Mouse (Mus musculus) CH12.LX (cell line): Measurements from ENCODE around the gene Sbk3. TPM values are rescaled to one million over a fixed set of nuclear protein-coding genes. Genes with fewer than 3 reads are reported as not detected.
A peak's percentile ranks its signal among the peaks of the same experiment; 100 is the strongest.

Experiments
- DNase-seq: peaks from one replicate; pipeline ENCODE4 v3.0.0-alpha.2; 2013; ENCODE audit errors: extremely low read depth
- H3K27ac ChIP-seq: 2 replicates; pipeline ENCODE4 v1.5.1; 2012; ENCODE audit warnings: low read depth, mild to moderate bottlenecking, control low read depth, moderate library complexity; ENCODE audit not compliant: insufficient read depth
- H3K27me3 ChIP-seq: replicated peaks from 2 replicates; pipeline ENCODE3; 2012; ENCODE audit warnings: inconsistent platforms
- H3K36me3 ChIP-seq, 2 experiments: replicated peaks in 1 of 2; 2 replicates each; pipeline versions ENCODE3 to v1.6.1; 2012; ENCODE audit warnings: inconsistent platforms in 1 of 2, low read length in 1 of 2, mild to moderate bottlenecking in 1 of 2, mixed read lengths in 1 of 2, moderate library complexity in 1 of 2; ENCODE audit not compliant: control insufficient read depth in 1 of 2, insufficient read depth in 1 of 2
- H3K4me1 ChIP-seq, 2 experiments: 2 replicates each; pipeline ENCODE4 v1.6.1; 2012; ENCODE audit warnings: inconsistent platforms in 1 of 2, moderate library complexity in 1 of 2; ENCODE audit not compliant: insufficient read depth in 2 of 2, control insufficient read depth in 1 of 2
- H3K4me2 ChIP-seq: 2 replicates; pipeline ENCODE4 v1.6.1; 2012; ENCODE audit warnings: low read depth, mild to moderate bottlenecking, control low read depth; ENCODE audit not compliant: poor library complexity, insufficient read depth, severe bottlenecking
- H3K4me3 ChIP-seq, 3 experiments: fragments of 150-350 bp in 1 of 3; sonication (generic) in 1 of 3; replicated peaks in 1 of 3; 2 replicates each; pipeline versions ENCODE3 to v1.5.1; 2011 to 2012; ENCODE audit warnings: low read depth in 2 of 3, low read length in 2 of 3, mild to moderate bottlenecking in 2 of 3, moderate library complexity in 2 of 3, control low read depth in 1 of 3, improper control_type of control experiment in 1 of 3, inconsistent platforms in 1 of 3, mixed read lengths in 1 of 3; ENCODE audit not compliant: poor library complexity in 1 of 3
- H3K79me2 ChIP-seq: replicated peaks from 2 replicates; pipeline ENCODE4 v1.6.1; 2012; ENCODE audit warnings: mild to moderate bottlenecking, moderate library complexity; ENCODE audit not compliant: control insufficient read depth, poor library complexity, insufficient read depth, severe bottlenecking; ENCODE audit errors: extremely low read depth
- H3K9ac ChIP-seq: 2 replicates; pipeline ENCODE4 v1.6.1; 2012; ENCODE audit warnings: low read depth, mild to moderate bottlenecking, control low read depth, moderate library complexity; ENCODE audit not compliant: insufficient read depth
- H3K9me3 ChIP-seq: replicated peaks from 2 replicates; pipeline ENCODE3; 2012; ENCODE audit warnings: low read length, inconsistent platforms, mixed read lengths
- BHLHE40 ChIP-seq: IDR thresholded peaks from 2 replicates; pipeline ENCODE4 v1.6.1; 2011; ENCODE audit warnings: mild to moderate bottlenecking, low read depth, low read length, improper control_type of control experiment
- CHD1 ChIP-seq: IDR thresholded peaks from 2 replicates; pipeline ENCODE4 v1.6.1; 2012; ENCODE audit warnings: low read depth, low read length, improper control_type of control experiment, inconsistent platforms
- CTCF ChIP-seq, 2 experiments: IDR thresholded peaks in 1 of 2; conservative IDR thresholded peaks in 1 of 2; 2 replicates each; pipeline ENCODE4 v1.5.1; 2011 to 2012; ENCODE audit warnings: low read depth in 2 of 2, low read length in 2 of 2, improper control_type of control experiment in 1 of 2, inconsistent platforms in 1 of 2, mild to moderate bottlenecking in 1 of 2, moderate library complexity in 1 of 2
- ELF1 ChIP-seq: IDR thresholded peaks from 2 replicates; pipeline ENCODE4 v1.6.1; 2014; ENCODE audit warnings: low read depth, mild to moderate bottlenecking, inconsistent platforms, low read length, improper control_type of control experiment
- EP300 ChIP-seq: IDR thresholded peaks from 2 replicates; pipeline ENCODE4 v1.6.1; 2011; ENCODE audit warnings: low read length, improper control_type of control experiment
- GABPA ChIP-seq: IDR thresholded peaks from 2 replicates; pipeline ENCODE4 v1.6.1; 2012; ENCODE audit warnings: low read depth, low read length, improper control_type of control experiment, inconsistent platforms; ENCODE audit not compliant: insufficient replicate concordance
- IRF4 ChIP-seq: IDR thresholded peaks from 2 replicates; pipeline ENCODE4 v1.6.1; 2014; ENCODE audit warnings: low read depth, mild to moderate bottlenecking, inconsistent platforms, low read length, improper control_type of control experiment
- JUN ChIP-seq: IDR thresholded peaks from 2 replicates; pipeline ENCODE4 v1.6.1; 2011; ENCODE audit warnings: low read depth, mild to moderate bottlenecking, low read length, improper control_type of control experiment, moderate library complexity; ENCODE audit not compliant: insufficient read depth
- JUND ChIP-seq: conservative IDR thresholded peaks from 2 replicates; pipeline ENCODE4 v1.6.1; 2011; ENCODE audit warnings: low read depth, low read length, improper control_type of control experiment
- KAT2A ChIP-seq: IDR thresholded peaks from 2 replicates; pipeline ENCODE4 v1.6.1; 2012; ENCODE audit warnings: low read length, improper control_type of control experiment, inconsistent platforms; ENCODE audit not compliant: insufficient replicate concordance
- MAX ChIP-seq: IDR thresholded peaks from 2 replicates; pipeline ENCODE4 v1.6.1; 2011; ENCODE audit warnings: low read length, improper control_type of control experiment
- MXI1 ChIP-seq: IDR thresholded peaks from 2 replicates; pipeline ENCODE4 v1.6.1; 2011; ENCODE audit warnings: mild to moderate bottlenecking, low read depth, low read length, improper control_type of control experiment
- NELFE ChIP-seq: IDR thresholded peaks from 2 replicates; pipeline ENCODE4 v1.6.1; 2011; ENCODE audit warnings: low read depth, low read length, improper control_type of control experiment
- NRF1 ChIP-seq: IDR thresholded peaks from 2 replicates; pipeline ENCODE4 v1.6.1; 2014; ENCODE audit warnings: low read depth, mild to moderate bottlenecking, inconsistent platforms, low read length, improper control_type of control experiment, moderate library complexity
- PAX5 ChIP-seq: IDR thresholded peaks from 2 replicates; pipeline ENCODE4 v1.6.1; 2012; ENCODE audit warnings: low read length, inconsistent platforms, mixed read lengths
- POLR2A ChIP-seq: IDR thresholded peaks from 2 replicates; pipeline ENCODE4 v1.6.1; 2011; ENCODE audit warnings: low read depth, mild to moderate bottlenecking, improper control_type of control experiment, low read length
- POLR2AphosphoS2 ChIP-seq: IDR thresholded peaks from 2 replicates; pipeline ENCODE4 v1.6.1; 2011; ENCODE audit warnings: low read depth, low read length, improper control_type of control experiment
- RAD21 ChIP-seq: IDR thresholded peaks from 2 replicates; pipeline ENCODE4 v1.6.1; 2011; ENCODE audit warnings: low read depth, mild to moderate bottlenecking, low read length, improper control_type of control experiment, moderate library complexity
- SIN3A ChIP-seq: IDR thresholded peaks from 2 replicates; pipeline ENCODE4 v1.6.1; 2012; ENCODE audit warnings: low read length, improper control_type of control experiment, inconsistent platforms
- SMC3 ChIP-seq: IDR thresholded peaks from 2 replicates; pipeline ENCODE4 v1.6.1; 2011; ENCODE audit warnings: low read depth, low read length, improper control_type of control experiment
- TBP ChIP-seq: conservative IDR thresholded peaks from 2 replicates; pipeline ENCODE4 v1.6.1; 2011; ENCODE audit warnings: low read depth, low read length, improper control_type of control experiment
- UBTF ChIP-seq: IDR thresholded peaks from 2 replicates; pipeline ENCODE4 v1.6.1; 2012; ENCODE audit warnings: low read depth, mild to moderate bottlenecking, inconsistent platforms, low read length, improper control_type of control experiment, moderate library complexity
- USF2 ChIP-seq: conservative IDR thresholded peaks from 2 replicates; pipeline ENCODE4 v1.6.1; 2011; ENCODE audit warnings: low read depth, low read length, improper control_type of control experiment
- ZKSCAN1 ChIP-seq: IDR thresholded peaks from 2 replicates; pipeline ENCODE4 v1.6.1; 2012; ENCODE audit warnings: low read depth, inconsistent platforms, low read length, improper control_type of control experiment, borderline replicate concordance
- ZNF384 ChIP-seq: IDR thresholded peaks from 2 replicates; pipeline ENCODE4 v1.6.1; 2012; ENCODE audit warnings: low read depth, low read length, improper control_type of control experiment, inconsistent platforms
- dilution Hi-C: fragments of 300-500 bp; cut with MboI; formaldehyde crosslinking; loops from 2 replicates; pipeline ENCODE4 v1.14.3; 2020; ENCODE audit warnings: low sequenced_read_pairs; ENCODE audit not compliant: extremely low pct_unique_long_range_greater_than_20kb, extremely low pct_ligation_motif_present
- in situ Hi-C: fragments of 300-500 bp; cut with MboI; formaldehyde crosslinking; loops from 3 replicates; pipeline ENCODE4 v1.14.3; 2019; ENCODE audit warnings: low sequenced_read_pairs, low pct_ligation_motif_present, low pct_unique_long_range_greater_than_20kb, mixed read lengths
- polyA plus RNA-seq: library from polyadenylated mRNA; unstranded; fragments of >175 nt; gene quantifications from 2 replicates; pipeline ENCODE4 v1.2.1, GENCODE M21; 2012; ENCODE audit warnings: low read depth; ENCODE audit not compliant: insufficient read length
- total RNA-seq, 2 experiments: library from RNA; depleted of rRNA; stranded (reverse); fragments of 300-350 nt in 1 of 2; fragments of >200 nt in 1 of 2; gene quantifications; 2 replicates each; pipeline ENCODE4 v1.2.3; 2012 to 2014

Sbk3 gene
- total and polyA plus RNA-seq, 3 experiments = not detected

GRCm38 (mm10) chr7:4999876-5000275 lies 28.9 kb upstream of the Sbk3 start:
- DNase-seq = no peak
- in situ Hi-C loops (no loop called here), dilution Hi-C loops (no loop called here)
- H3K4me2 ChIP-seq = no peak overlapping the region
- TF ChIP-seq PAX5 (no peak), CTCF (conservative IDR thresholded peaks at IDR 0.05 in 1 of 2, IDR thresholded peaks at IDR 0.05 in 1 of 2; ENCODE audit: low read depth in 2 of 2, low read length in 2 of 2) (peak; percentile 11 to 65; a peak in 2 of 4 replicates), ELF1 (no peak), KAT2A (no peak), GABPA (no peak), EP300 (no peak), RAD21 (peak; percentile 51), IRF4 (no peak), POLR2A (no peak), JUN (no peak), UBTF (no peak), TBP (no peak), JUND (no peak), BHLHE40 (no peak), POLR2AphosphoS2 (no peak), ZKSCAN1 (no peak), NELFE (no peak), MXI1 (no peak), NRF1 (no peak), SIN3A (no peak), SMC3 (peak; percentile 64)
- H3K4me3 ChIP-seq = no peak overlapping the region
- H3K36me3 ChIP-seq = no peaks in the 10 kb centered on the region
- no peak overlapping the region for H3K27ac ChIP-seq
- no peak overlapping the region for H3K9ac ChIP-seq
- peaks cover 3% of the 10 kb centered on the region for H3K9me3 ChIP-seq
- no peaks in the 10 kb centered on the region for H3K79me2 ChIP-seq
- H3K4me1 ChIP-seq = peaks cover 0 to 12% of the 10 kb centered on the region in 2 experiments; a peak in 2 of 4 replicates
- no peaks in the 10 kb centered on the region for H3K27me3 ChIP-seq

DNA sequence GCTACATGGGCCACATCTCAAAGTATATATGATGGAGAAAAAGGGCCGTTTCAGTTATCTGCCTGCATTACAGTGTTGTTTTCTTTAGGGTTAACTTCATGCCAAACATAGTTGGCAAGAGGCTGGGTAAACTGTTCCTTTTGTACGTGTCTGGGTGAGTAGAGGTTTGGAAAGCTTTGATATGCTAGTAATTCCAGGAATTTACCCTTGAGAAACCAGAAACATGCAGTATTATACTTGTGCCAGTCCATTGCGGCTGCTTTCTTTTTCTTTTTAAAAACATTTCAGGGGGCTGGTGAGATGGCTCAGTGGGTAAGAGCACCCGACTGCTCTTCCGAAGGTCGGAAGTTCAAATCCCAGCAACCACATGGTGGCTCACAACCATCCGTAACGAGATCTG lies 26.0 kb upstream of the Sbk3 start:
- no peak overlapping the region for H3K27ac ChIP-seq
- TF ChIP-seq UBTF (no peak), POLR2A (no peak), MAX (no peak), CHD1 (no peak), USF2 (no peak), CTCF (conservative IDR thresholded peaks at IDR 0.05 in 1 of 2, IDR thresholded peaks at IDR 0.05 in 1 of 2; ENCODE audit: low read depth in 2 of 2, low read length in 2 of 2) (no peak), ZNF384 (no peak), TBP (no peak), ZKSCAN1 (no peak), ELF1 (no peak), JUND (no peak), NRF1 (no peak)
- peaks cover 11 to 23% of the 10 kb centered on the region in 2 experiments for H3K36me3 ChIP-seq
- H3K27me3 ChIP-seq = no peaks in the 10 kb centered on the region
- H3K4me2 ChIP-seq = peak overlapping the region; percentile 70
- dilution Hi-C loops = no loop called here
- in situ Hi-C loops = no loop called here
- peaks cover 0 to 13% of the 10 kb centered on the region in 2 experiments; a peak in 2 of 4 replicates for H3K4me1 ChIP-seq
- peak overlapping the region; percentile 75 for H3K9ac ChIP-seq
- no peaks in the 10 kb centered on the region for H3K79me2 ChIP-seq
- H3K9me3 ChIP-seq = peaks cover 12% of the 10 kb centered on the region
- H3K4me3 ChIP-seq = peak overlapping the region; percentile 74 to 82 (median 77)
- no peak for DNase-seq
